Mouse (Mus musculus) left cerebral cortex, adult 2 months (tissue): ENCODE results near the gene A630001G21Rik. TPM values are rescaled to one million over a fixed set of nuclear protein-coding genes. Genes with fewer than 3 reads are reported as not detected.

Experiments used
- DNase-seq, 2 experiments: peaks; one replicate each; pipeline ENCODE4 v3.0.0; 2021 to 2022; ENCODE audit warnings: low spot score in 2 of 2, mixed read lengths in 1 of 2; ENCODE audit errors: extremely low spot score in 1 of 2
- H3K27ac ChIP-seq: fragments of 200-600 bp; 2 replicates; pipeline ENCODE4 v1.8.1; 2022
- H3K4me3 ChIP-seq: fragments of 200-600 bp; 2 replicates; pipeline ENCODE4 v1.8.1; 2022
- CTCF ChIP-seq: fragments of 200-600 bp; IDR thresholded peaks from 2 replicates; pipeline ENCODE4 v1.8.1; 2022; ENCODE audit warnings: antibody characterized with exemption, mild to moderate bottlenecking, moderate library complexity
- intact Hi-C: fragments of 180-260 bp; cut with DNase I; formaldehyde crosslinking; loops from one replicate; pipeline ENCODE4 v1.15.1; 2025
- total RNA-seq, 2 experiments: library from RNA; stranded (reverse); gene quantifications; 2 replicates each; pipeline ENCODE4 v1.2.3; 2021

Gene A630001G21Rik
- total RNA-seq, 2 experiments from 2014 or later, result not detected

DNA sequence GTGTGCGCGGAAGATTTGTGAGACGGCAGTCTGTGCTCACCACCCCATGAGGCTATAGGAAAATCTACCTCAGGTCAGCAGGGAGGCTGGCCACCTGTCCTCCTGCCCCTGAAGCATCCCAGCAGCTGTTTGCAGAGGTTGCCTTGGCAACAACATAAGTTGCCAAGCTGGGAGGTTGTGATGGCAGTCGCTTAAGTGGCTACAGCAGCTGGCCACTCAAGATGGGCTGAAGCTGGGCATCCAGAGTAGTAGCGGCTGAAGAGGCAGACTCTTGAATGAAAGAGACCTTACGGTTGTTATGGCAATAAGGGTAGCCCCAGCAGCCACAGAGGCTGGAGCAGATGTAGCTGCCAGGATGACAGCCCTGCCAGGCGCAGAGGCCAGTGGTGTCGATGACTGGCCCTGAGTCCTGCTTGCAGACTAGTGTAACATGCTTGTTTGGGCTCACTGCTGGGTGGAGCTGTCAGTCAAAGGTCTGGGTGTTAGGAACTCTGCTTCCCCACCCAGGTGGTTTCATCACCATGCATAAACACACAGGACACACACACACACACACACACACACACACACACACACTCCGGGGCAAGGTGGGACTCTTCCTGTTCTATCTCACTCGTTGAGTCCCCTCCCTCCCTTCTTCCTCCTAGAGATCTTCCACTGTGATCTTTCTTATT is 58.1 kb downstream of the A630001G21Rik start:
- intact Hi-C loops, result no loop called here
- DNase-seq, result no peak
- no peak for TF ChIP-seq CTCF
- H3K4me3 ChIP-seq, result no peak overlapping the region
- no peak overlapping the region for H3K27ac ChIP-seq

DNA sequence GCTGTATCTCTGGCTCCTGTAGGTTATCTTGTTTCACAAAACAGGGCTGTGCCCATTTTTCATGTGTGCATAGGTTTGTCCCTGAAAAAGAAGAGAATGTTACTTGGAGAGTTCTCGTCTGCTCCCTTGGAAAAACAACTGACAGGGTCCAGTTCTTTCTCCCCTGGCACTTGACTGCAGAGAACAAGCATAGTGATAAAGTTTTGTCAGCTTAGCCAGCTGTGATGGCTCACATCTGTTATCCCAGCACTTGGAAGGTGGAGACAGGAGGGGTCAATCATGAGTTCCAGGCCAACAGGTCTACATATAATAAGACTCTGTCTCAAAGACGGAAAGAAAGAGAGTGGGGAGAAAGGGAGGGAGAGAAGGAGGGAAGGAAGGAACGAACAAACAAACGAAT is 59.4 kb downstream of the A630001G21Rik start:
- no peak for TF ChIP-seq CTCF
- H3K27ac ChIP-seq, result no peak overlapping the region
- intact Hi-C loops, result no loop called here
- DNase-seq, result no peak
- no peak overlapping the region for H3K4me3 ChIP-seq

DNA sequence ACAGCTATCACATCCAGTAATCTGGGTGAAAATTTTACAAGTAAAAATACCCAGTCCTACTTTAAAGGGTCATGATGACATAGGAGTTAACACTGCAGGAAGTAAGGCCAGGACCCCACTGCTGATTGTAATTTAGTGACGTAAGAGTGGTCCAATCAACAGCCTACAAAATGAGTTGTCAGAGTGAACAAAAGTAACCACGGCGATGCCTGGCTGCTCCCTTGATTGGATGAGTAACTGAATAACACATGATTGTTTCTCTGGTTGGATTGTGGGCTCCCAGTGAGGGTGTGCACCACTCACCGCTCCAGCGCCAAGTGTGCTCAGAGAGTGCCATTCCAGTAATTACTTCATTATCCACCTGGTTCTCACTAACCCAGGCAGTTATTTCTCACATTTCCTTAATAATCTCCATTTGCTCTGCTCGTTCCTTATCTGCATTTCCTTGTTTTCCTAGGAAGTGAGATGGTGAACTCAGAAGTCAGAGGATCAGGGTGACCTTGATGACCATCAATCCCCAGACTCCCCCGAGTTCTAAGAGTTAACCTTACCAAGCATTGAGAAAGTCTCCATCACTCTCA is 61.9 kb downstream of the A630001G21Rik start:
- H3K4me3 ChIP-seq, result no peak overlapping the region
- no peak for TF ChIP-seq CTCF
- H3K27ac ChIP-seq, result no peak overlapping the region
- intact Hi-C loops, result no loop called here
- DNase-seq, result no peak

DNA sequence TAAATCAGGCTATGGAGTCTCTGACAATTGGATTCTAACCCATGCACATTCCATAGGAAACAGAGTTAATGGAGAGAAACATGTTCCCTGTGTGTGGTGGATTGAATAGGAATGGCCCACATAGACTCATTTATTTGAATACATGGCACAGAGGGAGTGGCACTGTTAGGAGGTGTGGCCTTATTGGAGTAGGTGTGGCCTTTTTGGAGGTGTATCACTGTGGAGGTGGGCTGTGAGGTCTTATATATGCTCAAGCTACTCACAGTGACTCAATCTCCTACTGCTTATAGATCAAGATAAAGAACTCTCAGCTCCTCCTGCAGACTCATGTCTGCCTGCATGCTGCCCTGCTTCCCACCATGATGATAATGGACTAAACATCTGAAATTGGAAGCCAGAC is 63.9 kb downstream of the A630001G21Rik start:
- TF ChIP-seq CTCF, result no peak
- DNase-seq, result no peak
- Histone ChIP-seq H3K27ac (no peak overlapping the region), H3K4me3 (no peak overlapping the region)
- intact Hi-C loops, result no loop called here

GRCm38 (mm10) chr1:85706754-85707153 is 71.7 kb downstream of the A630001G21Rik start:
- TF ChIP-seq CTCF, result no peak
- no peak overlapping the region for H3K4me3 ChIP-seq

GRCm38 (mm10) chr1:85705552-85705951 is 72.9 kb downstream of the A630001G21Rik start:
- DNase-seq, result no peak
- no peak overlapping the region for H3K4me3 ChIP-seq
- TF ChIP-seq CTCF, result no peak
- intact Hi-C loops, result no loop called here
- no peak overlapping the region for H3K27ac ChIP-seq

More at GRCm38 (mm10) chr1:85706754-85707153, 71.7 kb downstream of the A630001G21Rik start:
- no peak for DNase-seq
- no peak overlapping the region for H3K27ac ChIP-seq
- intact Hi-C loops, result no loop called here

GRCm38 (mm10) chr1:85703245-85704186 is 74.9 kb downstream of the A630001G21Rik start:
- peak overlapping the region; percentile 34 for H3K4me3 ChIP-seq
- no peak for TF ChIP-seq CTCF
- intact Hi-C loops, result no loop called here
- no peak overlapping the region for H3K27ac ChIP-seq
- peak; percentile 24 to 44 for DNase-seq

GRCm38 (mm10) chr1:85702531-85702930 is 75.9 kb downstream of the A630001G21Rik start:
- H3K4me3 ChIP-seq, result no peak overlapping the region
- intact Hi-C loops, result no loop called here
- no peak for TF ChIP-seq CTCF
- H3K27ac ChIP-seq, result no peak overlapping the region
- no peak for DNase-seq

DNA sequence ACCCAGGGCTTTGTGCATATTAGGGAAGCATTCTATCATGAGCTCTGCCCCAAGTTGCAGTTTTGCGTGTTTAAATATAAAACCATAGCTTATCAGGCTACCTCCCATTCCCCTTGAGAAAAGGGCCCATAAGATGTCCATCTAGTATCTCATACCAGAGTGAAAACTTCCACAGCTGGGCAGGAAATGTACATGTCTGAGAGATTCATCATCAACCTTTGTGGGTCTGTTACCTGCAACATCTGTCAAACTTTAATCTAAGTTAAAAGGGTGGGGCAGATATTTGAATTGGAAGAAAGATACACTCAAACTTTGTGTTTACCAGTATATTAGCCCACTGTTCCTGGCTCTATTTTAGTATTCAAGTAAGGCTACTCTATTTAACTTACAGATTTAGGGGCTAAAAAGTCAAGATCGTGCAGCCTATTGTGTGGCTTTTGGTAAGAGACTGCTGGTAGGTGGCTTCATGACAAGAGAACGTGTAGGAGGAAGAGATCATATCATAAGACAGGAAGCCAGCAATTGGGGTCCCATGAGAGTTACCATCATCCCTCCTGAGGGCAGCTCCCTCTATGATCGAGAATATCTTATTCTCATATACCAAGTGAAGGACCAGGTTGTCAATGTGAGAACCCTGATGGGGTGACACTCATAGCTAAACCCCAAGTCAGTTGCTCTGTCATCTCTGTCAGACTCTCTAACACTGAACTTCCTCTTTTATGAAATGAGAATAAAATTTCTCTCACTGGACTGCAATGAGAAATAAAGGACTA is 80.5 kb downstream of the A630001G21Rik start:
- Histone ChIP-seq H3K4me3 (no peak overlapping the region), H3K27ac (no peak overlapping the region)
- DNase-seq, result no peak
- intact Hi-C loops, result no loop called here
- TF ChIP-seq CTCF, result no peak

DNA sequence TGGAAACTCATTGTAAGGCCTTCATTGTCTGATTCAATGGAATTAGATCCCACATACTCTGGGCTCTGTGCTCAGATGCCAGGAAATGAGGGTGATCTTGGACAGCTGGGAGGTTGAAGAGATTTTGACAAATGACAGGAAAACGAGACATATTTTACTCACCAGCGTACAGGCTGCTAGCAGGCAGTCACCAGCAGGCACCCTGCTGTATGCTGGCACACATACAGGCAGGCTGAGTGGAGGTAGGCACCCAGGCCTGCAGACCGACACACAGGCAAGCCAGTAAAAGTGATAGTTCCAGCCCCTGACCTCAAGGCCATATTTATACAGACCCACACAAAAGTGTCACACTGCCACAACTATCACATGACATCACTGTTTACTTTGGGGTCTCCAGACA is 82.8 kb downstream of the A630001G21Rik start:
- no peak for DNase-seq
- Histone ChIP-seq H3K4me3 (no peak overlapping the region), H3K27ac (no peak overlapping the region)
- intact Hi-C loops, result no loop called here
- TF ChIP-seq CTCF, result no peak

GRCm38 (mm10) chr1:85693280-85693679 is 85.2 kb downstream of the A630001G21Rik start:
- no peak overlapping the region for H3K27ac ChIP-seq
- DNase-seq, result no peak
- no peak for TF ChIP-seq CTCF
- intact Hi-C loops, result no loop called here
- H3K4me3 ChIP-seq, result no peak overlapping the region

DNA sequence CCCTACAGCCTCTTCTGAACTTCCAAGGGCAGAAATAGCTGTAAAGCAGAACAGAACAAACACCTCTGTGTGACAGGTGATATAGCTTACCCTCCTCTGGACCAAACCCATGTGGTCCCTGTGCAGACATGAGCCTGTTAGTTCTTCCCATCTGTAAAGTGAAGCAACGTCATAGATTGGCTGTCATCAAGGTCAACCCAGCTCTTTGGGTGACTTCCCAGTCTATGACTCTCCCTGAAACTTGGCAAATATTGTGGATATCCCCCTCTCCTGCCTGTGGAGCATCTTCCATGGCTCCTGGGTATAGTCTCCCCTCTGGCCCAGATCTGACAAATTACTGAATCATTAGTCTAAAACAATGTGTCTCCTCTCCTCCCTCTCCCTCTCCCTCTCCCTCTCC is 86.2 kb downstream of the A630001G21Rik start:
- intact Hi-C loops, result no loop called here
- Histone ChIP-seq H3K4me3 (no peak overlapping the region), H3K27ac (no peak overlapping the region)
- no peak for DNase-seq
- no peak for TF ChIP-seq CTCF
